Mouse (Mus musculus): ENCODE results near the gene Unc5b.

The Unc5b gene

DNA sequence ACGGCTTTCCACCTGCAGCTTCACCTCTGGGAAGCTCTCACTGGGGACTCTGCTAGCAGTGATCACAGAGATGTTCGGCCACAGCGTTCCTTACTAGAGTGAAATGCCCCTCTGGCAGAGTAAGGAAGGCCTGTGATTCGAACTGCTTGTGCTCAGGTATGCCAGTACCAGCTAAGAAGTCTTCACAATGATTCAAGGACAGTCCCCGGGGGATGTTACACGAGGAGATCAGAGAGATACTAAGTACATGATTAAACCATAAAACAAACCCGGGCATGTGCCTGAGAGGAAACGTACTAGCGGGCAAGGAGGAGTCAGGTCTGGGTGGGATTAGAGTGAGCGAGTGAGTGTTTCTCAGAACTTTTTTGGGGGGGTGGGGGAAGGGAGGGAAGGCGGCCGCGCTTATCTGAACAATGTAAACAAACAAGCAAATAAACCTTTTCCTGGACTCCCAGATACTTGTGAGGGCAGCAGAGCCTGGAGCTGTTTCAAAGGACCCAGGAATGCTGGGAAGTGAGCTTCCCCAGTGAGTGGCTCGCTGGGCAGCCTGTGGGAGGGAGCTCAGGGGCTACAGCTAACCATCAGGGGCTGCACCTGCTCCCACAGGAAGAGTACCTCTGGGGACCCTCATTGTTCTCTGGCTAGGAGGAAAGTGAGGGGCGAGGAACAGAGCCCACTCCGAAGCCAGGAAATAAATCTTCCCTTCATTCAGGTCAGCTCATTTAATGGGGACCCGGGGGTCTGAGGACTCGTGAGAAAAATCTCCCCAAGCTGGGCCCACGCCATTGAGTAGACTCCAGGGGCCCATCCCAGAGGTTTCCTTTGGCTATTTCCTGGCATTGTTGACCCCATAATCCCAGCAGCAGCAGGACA, 30.9 kb downstream of the Unc5b start:
- no peak for DNase-seq (ENCODE audit: low spot score in 2 of 2)

DNA sequence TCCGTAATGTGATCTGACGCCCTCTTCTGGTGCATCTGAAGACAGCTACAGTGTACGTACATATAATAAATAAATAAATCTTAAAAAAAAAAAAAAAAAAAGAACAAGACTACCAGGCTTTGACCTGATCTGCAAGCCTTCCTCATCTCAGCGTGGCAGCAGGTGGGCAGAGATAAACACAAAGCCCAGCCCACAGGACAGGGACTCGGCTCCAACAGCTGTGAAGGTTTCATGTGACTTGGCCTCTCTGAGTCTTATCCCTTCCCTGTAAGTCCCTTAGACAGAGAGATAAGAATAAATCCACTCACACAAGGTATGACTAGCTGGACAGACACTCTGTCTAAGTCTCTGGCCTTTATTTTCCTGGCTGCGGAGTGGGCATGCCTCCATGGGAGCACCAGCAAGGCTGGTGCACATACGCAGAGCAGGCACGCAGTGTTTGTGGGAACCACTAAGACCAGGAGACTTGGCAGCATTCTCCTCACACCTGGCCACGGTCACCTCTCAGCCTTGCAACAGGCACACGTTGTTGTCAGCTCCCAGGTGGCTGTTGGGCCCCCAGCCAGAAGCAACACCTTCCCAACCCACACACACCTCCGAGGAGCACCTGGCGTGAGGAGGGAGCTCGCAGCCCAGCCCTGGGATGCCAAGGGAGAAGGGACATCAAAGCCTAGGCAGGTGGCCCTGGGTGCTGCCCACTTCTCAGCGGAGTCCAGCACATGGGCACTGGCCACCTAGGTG, 33.5 kb downstream of the Unc5b start:
- no peak for DNase-seq (ENCODE audit: low spot score in 2 of 2)

DNA sequence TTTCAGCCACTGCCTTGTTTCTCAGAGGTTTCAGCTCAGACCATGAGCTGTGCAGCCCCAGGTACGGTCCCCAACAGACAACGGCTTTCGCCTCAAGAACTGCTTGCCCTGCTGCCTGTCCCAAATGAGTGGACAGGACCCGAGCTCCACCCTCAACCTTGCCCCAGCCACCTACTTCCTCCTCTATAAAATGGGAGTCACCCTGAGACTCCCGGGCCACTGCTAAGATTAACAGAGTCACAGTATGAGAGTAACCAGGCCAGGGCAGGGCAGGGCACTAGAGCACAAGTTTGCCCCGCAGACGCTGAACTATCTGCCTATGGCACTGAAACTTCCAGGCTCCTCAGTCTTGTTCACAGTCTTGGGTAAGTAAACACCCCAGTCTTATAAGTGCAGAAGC, 34.9 kb downstream of the Unc5b start:
- no peak for DNase-seq (ENCODE audit: low spot score in 2 of 2)

DNA sequence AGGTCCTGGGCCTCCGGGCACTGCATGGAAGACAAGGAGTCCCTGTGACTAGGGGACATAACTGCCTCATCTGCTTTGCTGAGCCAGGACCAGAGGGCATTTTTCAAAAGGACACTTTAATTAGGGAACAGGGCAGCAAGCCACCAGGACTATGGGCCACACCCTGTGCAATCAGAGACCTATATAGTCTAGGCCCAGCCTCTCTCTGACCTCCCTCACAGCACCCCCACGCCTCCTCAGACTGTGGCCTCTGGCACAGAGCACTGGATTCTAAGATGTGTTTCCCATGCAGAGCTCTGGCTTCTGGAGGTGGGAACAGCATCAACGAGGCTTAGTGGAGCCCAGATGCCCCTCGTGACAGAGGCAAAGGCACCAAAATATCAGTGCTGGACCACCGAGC, 35.4 kb downstream of the Unc5b start:
- DNase-seq (ENCODE audit: low spot score in 2 of 2) = no peak

DNA sequence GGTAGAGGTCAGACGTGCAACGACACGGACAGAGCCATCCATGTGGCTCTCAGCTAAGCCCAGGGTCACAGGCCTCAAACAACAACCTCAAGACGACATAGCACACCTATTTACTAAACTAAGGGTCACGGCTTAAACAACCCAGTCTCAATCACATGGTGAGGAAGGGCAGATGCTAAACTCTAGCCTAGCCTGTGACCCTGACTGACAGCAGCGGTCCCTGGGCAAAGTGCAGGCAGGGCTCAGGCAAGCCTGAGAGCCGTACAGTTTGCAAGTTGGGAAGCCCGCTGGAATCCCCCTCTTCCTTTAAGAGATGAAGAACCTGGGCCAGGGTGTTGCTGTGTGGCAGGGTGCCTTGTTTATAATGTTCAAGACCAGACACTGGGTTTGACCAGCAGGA, 36.6 kb downstream of the Unc5b start:
- DNase-seq (ENCODE audit: low spot score in 2 of 2) = no peak

DNA sequence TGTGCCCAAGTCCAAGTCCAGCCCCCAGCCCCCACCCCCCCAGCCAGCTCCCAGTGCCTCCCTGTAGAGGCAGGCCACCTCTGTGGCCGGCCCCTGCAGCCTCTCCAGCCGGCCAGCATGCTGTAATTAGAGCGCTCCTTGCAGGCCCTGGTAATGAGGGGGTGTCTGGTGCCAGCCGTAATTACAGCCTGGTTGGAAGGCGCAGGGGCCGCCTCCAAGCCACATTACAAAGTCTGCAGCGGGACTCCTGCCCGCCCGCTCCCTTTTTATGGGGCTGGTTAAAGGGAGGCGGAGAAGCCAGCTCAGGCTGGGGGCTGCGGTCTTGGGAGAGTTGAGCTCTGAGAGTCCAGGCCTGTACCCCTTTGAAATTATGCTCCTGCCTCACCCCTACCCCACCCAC, 37.0 kb downstream of the Unc5b start:
- DNase-seq (ENCODE audit: low spot score in 2 of 2) = no peak

DNA sequence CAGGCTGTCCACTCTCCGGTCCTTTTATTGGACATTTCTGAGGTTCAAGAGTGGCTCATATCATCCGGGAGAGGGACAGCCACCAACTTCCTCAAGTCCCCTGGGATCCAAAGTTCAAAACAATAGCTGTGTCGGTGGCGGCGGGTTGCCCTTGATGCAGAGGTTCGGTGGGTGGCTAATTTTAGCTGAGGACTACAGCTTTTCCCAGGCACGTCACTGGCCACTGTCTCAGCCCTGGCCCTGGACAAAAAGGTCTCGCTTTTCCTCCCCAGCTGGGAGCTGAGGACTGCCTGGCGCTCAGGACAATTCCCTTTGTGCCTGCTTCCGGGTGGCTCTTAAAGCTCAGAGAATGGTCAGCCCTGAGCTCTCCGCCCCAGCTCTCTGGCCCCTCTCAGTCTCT, 38.5 kb downstream of the Unc5b start:
- DNase-seq (ENCODE audit: low spot score in 2 of 2) = no peak

DNA sequence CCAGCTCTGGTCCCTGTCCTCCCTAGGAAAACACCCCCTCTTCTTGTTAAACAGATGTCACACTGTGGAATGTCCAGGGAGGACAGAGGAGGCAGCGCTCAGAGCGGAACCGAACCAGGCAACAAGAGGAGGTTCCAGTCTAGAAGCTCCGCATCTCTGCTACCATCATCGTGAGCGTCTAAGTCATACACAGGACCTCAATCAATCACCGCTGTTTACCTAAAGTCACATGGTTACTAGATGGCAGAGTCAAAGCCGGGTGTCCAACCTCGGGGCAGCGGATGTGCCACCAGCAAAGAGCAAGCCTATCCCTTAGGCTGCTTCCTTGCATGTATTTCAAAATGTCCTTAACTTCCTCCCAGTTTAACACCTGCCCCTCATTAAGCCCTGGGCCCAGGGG, 39.0 kb downstream of the Unc5b start:
- DNase-seq (ENCODE audit: low spot score in 2 of 2) = no peak

DNA sequence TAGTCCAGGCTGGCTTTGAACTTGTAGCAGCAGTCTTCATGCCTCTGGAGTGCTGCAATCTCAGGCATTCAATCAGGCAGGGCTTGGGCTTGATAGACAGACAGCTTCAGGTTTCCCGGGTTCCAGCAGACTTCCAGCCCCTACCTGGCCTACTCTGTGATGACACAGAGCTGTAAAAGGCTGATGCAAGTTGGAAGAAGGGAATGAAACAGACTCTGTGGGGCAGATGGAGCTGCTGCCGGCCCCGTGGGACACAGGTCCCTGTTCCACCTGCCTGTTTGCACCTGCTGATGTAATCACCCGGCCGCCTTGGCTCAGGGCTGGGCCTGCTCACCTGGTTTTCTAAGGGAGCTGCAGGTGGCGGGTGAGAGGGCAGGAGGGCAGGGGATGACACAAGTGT, 40.5 kb downstream of the Unc5b start:
- DNase-seq (ENCODE audit: low spot score in 2 of 2) = no peak

DNA sequence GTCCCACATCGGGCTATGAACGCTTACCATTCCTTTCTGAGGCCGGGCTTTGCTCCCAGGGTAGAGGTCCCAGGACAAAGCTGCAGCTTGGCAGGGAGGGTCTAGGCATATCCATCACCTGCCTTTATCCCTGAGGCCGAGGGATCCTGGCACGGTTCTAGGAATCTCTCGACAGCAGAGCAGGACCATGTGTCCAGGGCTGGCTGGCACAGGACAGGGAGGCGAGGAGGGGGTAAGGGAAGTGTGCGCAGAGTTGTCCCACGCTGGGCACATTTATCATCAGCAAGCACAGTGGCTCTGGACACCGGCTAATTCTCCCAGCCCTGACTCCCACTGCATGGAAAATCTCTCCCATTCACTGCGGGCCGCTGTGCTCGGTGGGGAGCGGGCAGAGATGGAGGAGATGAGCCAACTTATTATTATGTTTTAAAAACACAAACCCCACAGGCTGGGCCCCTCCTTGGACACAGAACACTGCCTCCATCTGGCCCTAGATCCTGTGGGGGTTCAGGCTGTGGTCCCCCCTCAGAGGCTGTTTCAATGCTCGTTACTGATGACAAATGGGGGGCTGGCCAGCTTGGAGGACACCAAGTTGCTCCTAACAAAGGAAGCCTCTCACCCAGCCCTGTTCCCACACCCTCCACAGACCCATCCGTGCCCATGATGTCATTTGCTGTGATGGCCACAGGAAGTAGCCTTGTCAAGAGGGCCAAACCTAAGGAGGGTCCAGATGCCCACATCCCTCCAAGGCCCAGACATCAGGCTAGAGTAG, 43.9 kb downstream of the Unc5b start:
- DNase-seq (ENCODE audit: low spot score in 2 of 2) = no peak

DNA sequence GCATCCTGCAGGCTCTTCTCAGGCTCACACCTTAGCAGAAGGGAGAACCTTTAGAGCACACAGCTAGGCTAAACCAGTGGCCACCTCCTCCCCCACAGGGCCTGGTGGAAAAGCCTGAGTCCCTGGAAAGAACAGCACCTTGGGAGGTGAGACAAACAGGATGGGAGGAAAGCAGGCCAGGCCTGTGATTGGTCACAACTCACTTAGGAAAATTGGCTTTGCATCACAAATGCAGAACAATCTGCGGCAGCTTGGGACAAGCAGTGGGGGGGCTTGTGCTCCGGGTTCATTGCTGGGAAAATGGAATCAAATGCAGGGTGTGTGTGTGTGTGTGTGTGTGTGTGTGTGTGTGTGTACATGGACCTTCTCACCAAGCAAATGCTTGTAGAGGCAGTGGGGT, 47.8 kb downstream of the Unc5b start:
- DNase-seq (ENCODE audit: low spot score in 2 of 2) = no peak

DNA sequence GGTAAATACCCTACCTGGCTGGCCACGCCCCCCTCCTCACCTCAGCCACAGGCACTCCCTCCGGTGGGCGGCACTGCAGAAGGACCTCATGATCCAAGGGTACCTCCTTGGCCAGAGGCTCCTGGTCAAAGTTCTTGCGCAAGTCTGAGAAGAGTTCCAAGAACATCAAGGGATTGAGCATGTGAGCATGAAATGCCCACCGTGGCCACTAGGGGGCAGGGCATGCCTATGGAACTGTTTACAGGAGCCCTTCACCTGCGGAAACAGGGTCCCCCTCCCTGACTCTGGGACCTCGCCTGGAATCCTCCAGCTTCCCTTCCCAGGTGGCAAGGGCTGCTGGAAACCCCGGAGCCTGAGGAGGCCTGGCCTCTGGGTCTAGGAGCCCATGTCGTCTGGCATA, 51.8 kb downstream of the Unc5b start:
- peak; percentile 30 to 75 for DNase-seq (ENCODE audit: low spot score in 2 of 2)

DNA sequence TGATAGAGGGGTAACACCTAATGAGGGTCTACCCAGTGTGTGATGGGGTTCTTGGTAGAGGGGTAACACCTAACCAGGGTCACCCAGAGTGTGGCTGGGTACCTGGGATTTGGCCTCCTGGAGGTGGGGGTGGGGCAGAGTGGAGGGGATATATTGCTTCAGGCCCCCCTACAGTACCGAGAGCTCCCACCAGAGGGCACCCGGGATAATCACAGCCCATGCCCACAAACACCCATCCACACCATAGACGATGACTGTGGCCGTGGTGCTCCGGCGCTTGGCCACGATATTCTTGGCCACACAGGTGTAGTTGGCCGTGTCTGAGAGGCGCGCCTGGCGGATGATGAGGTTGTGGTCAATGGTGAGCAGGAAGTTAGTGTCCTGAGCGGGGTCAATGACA, 52.8 kb downstream of the Unc5b start:
- peak in 1 of 2 experiments; percentile 62 for DNase-seq (ENCODE audit: low spot score in 2 of 2)

DNA sequence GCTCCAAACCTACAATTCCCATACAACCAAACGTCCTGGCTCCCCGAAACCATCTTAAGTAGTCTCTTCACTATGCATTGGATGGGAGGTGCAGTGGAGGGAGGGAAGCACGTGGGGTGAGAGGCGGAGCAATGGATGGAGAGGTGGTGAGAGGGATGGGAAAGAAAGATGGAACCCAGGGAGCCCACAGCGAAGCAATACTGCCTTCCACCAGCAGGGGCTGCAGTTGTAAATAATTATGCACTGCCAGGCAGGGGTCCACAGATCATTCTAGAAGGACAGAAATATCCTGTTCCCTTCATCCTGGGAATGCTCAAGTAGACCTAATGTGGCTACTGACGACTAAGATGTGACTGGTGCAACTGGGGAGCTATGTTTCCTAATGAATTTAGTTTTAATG, 55.9 kb downstream of the Unc5b start:
- no peak for DNase-seq (ENCODE audit: low spot score in 2 of 2)

DNA sequence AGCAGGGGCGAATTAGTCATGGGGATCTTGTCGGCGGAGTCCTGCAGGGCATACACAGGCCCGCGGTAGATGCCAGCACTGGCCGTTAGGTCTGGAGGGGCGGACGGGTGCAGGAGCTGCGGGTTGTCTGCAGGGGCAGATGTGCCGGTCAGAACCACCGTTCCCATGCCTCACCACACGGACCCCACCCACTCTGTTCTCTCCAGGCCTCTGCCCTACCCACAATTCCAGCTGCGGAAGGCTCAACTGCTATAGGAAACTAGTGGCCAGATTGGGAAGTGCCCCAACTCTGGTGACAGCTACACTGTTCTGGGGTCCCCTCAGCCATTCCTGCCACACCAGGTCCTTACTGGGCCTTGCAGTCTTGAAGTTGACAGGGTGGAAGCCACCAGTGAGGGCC, 56.8 kb downstream of the Unc5b start:
- DNase-seq (ENCODE audit: low spot score in 2 of 2) = no peak

DNA sequence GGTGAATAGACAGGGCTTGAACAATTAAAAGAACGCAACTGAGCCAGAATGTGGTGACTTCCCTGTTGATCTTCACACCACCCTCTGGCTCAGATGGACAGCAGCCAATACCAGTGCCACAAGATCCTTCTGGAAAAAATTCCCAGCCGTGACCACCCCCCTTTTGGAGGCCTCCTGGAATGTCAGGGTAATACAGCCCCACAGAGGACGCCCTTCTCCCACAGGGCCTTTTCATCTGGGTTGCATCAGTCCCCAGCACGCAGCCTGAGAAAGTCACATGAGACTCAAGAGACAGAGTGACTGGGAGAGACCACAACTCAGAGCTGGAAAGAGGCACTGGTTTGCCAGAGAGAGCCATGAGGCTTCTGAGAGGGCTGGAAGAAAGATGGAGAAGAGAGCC, 60.5 kb downstream of the Unc5b start:
- no peak for DNase-seq (ENCODE audit: low spot score in 2 of 2)

DNA sequence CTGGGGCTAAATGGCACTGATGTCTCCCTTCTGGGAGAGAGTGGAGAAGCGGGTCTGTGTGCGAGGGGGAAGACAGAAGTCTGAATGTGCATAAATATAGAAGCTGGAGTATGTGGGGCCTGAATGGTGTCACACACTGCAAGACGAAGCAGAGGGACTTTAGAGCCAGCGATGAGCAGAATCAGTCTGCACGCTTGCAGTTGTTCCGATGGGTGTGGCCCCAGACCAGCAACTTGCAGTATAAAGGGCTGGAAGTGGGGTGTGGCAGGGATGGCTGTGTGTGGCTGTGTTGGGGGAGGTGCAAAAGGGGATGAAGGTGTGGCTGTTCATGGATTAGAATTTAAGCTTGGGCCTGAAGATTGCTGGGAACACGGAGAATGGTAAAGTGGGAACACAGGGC, 62.8 kb downstream of the Unc5b start:
- DNase-seq (ENCODE audit: low spot score in 2 of 2) = no peak

DNA sequence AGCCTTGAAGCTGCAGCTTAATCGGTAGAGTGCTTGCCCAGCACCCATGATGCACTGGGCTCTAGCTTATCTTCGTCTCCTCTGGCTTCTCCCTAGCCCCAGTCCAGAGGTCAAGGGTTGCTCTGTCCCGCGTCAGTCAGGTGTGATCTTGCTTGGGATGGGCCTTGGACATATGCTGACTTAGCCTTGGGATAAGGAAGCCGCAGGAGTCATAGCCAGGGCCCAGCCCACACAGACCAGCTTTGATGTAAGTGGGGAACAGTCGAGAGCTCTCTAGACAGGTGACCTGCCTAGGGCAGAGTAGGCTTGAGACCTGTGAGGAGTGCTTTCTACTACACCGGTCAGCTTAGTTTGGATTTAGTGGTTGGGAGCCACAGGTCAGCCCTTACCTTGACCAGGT, 64.0 kb downstream of the Unc5b start:
- no peak for DNase-seq (ENCODE audit: low spot score in 2 of 2)

DNA sequence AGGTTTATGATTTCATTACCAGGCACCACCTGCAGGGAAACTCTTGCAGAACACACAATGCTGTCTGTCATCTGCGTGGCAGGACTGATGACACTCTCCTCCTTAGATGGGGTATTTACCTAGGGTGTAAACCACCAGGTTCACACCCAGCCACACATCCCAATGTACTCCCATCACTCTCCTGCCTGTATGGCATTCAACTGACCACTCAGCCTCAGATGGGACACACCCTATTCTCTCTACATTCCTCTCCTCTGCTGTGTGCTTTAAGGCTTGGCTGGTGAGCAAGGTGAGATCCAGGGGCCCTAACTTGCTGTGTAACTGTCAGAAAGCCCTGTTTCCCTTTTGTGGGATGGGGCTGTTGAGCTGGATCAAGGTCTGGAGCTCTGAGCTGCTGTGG, 69.3 kb downstream of the Unc5b start:
- no peak for DNase-seq (ENCODE audit: low spot score in 2 of 2)

DNA sequence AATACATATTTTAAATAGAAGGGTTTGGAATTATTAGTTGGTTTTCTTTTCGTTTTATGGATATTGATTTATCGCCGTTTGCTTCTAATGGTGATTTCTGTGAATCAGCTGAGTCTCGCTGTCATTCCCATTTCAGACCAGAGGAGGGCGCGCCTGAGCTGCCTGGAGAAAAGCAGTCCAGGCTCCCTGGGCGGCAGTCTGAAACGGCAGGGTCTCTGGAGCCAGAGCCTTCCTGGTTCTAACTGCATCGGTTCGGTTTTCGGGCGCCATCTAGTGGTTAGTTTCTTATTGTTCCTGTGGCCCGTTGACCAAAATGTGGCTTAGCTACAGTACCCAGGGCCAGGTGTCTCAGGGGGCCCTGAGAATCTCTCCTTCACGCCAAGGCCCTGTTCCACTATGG, 71.0 kb downstream of the Unc5b start:
- peak; percentile 83 to 94 for DNase-seq (ENCODE audit: low spot score in 2 of 2)

DNA sequence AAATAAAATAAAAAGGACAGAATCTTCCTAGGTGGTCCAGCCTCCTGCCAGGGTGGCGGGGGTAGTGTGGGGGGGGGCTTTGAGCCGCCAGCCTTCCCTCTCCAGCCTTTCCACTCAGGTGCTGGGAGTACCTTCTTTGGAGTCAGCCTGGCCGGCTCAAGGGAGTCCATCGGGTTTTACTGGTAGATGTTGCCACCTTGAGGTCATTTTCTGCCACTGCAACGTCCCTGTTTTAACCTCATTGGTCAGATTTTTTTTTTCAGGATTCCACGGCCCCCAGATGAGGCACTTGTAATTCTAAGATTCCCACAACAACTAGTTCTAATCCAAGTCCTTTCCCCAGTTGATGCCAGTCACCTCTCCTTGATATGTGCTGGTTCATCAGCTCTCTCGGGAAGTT, 74.4 kb downstream of the Unc5b start:
- DNase-seq (ENCODE audit: low spot score in 2 of 2) = peak; percentile 46 to 66

DNA sequence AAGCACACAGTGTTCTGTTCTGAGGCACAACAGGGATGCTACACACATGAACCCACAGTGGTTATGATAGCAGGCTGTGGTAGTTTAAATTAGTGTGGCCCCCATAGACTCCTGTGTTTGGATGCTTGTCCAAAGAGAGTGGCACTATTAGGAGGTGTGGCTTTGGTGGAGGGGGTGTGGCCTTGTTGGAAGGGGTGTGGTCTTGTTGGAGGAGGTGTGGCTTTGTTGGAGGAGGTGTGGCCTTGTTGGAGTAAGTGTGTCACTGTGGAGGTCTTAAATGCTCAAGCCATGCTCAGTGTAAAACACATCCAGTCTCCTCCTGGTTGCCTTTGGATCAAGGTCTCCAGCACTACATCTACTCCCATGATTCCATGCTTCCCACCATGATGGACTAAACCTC, 75.2 kb downstream of the Unc5b start:
- no peak for DNase-seq (ENCODE audit: low spot score in 2 of 2)

DNA sequence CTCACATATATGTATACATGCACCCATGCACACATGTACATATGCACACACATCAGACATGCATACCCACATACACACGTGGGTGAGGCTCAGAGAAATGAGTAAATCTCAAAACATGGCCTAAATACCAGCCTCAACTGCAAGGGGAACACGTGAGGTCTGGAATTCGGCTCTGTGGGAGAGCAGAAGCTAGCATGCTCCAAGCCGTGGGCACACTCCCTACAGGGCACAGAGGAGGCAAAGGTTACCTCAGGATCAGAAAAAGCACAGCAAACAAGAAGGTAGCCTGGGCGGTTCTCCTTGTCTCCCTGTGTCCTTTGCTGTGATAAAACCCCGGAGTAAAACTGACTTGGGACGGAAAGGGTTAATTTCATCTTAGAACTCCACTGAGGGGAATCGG, 77.4 kb downstream of the Unc5b start:
- no peak for DNase-seq (ENCODE audit: low spot score in 2 of 2)

All from thymus, postnatal 10 days (tissue).